Mouse (Mus musculus) E14TG2a.4 (cell line): ENCODE measurements around the gene Themis3.

ENCODE experiments used
- CTCF ChIP-seq: conservative IDR thresholded peaks from 2 replicates; pipeline ENCODE4 v1.5.1; 2014; ENCODE audit warnings: low read length
- NANOG ChIP-seq: IDR thresholded peaks from 2 replicates; pipeline ENCODE4 v1.6.1; 2014; ENCODE audit warnings: borderline replicate concordance, low read length, mixed read lengths
- POU5F1 ChIP-seq: IDR thresholded peaks from 2 replicates; pipeline ENCODE4 v1.6.1; 2014; ENCODE audit warnings: low read length, borderline replicate concordance

- TF ChIP-seq CTCF: no peak
- no peak for TF ChIP-seq NANOG
- TF ChIP-seq POU5F1: no peak
Observed at GRCm38 (mm10) chr17:66552690-66553089, 41.7 kb downstream of the Themis3 start.
